Mouse (Mus musculus) olfactory bulb, adult 2 months (tissue): Measurements from ENCODE around the gene Apbb2. TPM values are rescaled to one million over a fixed set of nuclear protein-coding genes. Genes with fewer than 3 reads are reported as not detected.

ENCODE experiments used
- H3K27ac ChIP-seq: fragments of 200-500 bp; 2 replicates; pipeline ENCODE4 v1.5.1; 2012; ENCODE audit warnings: low read depth, low read length; ENCODE audit not compliant: insufficient read depth
- H3K4me1 ChIP-seq: fragments of 200-500 bp; 2 replicates; pipeline ENCODE4 v1.6.1; 2012; ENCODE audit warnings: low read length; ENCODE audit not compliant: control insufficient read depth, insufficient read depth
- H3K4me3 ChIP-seq: fragments of 200-500 bp; 2 replicates; pipeline ENCODE4 v1.5.1; 2012; ENCODE audit warnings: mild to moderate bottlenecking, low read depth, low read length, moderate library complexity; ENCODE audit not compliant: insufficient read depth
- CTCF ChIP-seq: fragments of 200-500 bp; IDR thresholded peaks from 2 replicates; pipeline ENCODE4 v1.5.1; 2012; ENCODE audit warnings: low read depth, mild to moderate bottlenecking, low read length, moderate library complexity; ENCODE audit not compliant: insufficient read depth
- POLR2A ChIP-seq: fragments of 200-500 bp; IDR thresholded peaks from 2 replicates; pipeline ENCODE4 v1.6.1; 2012; ENCODE audit warnings: mild to moderate bottlenecking, low read depth, low read length, moderate library complexity; ENCODE audit not compliant: insufficient read depth
- WGBS: fragments of 180-500 bp; shearing (Covaris S2); methylation state at CpG from one replicate; pipeline ENCODE4 v1.1.7; 2018; 5-methylcytosine and 5-hydroxymethylcytosine counted together
- polyA plus RNA-seq: library from polyadenylated mRNA; stranded (reverse); fragments of >200 nt; gene quantifications from 2 replicates; pipeline ENCODE4 v1.2.4, GENCODE M21; 2012; ENCODE audit warnings: low replicate concordance; ENCODE audit not compliant: missing spikeins, insufficient read depth, insufficient read length

The Apbb2 gene
- polyA plus RNA-seq, 1 experiment, result not detected

DNA sequence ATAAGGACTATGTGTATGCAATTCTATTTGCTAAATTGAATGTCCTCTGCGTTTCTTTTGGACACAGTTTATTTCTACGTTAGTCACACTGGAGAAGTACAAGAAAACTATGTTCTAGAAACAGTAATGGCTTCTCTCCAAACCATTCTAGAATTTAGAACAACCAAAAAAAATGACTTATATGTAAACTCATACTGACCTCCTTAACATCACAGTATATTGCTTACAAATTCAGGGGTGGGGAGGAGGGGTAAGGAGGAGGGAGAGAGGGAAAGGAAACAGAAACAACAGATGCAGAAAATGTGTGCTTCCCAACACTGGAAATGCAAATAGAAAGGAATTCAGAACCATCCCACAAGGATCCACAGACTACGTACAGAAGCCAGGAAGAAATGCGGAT is 11.4 kb downstream of the Apbb2 start:
- 94% methylated on average over 4 of the region's 4 CpGs for WGBS
- no peak overlapping the region for H3K4me3 ChIP-seq
- TF ChIP-seq CTCF, result no peak
- no peak for TF ChIP-seq POLR2A
- H3K27ac ChIP-seq, result no peak overlapping the region
- peaks cover 3% of the 10 kb centered on the region; the same call in 1 of the 2 replicates for H3K4me1 ChIP-seq

- TF ChIP-seq POLR2A (no peak), CTCF (no peak)
- 83% methylated on average over 11 of the region's 11 CpGs for WGBS
- Histone ChIP-seq H3K4me3 (no peak overlapping the region), H3K4me1 (peaks cover 3% of the 10 kb centered on the region; the same call in 1 of the 2 replicates), H3K27ac (no peak overlapping the region)
Observed at GRCm38 (mm10) chr5:66605636-66606035, 12.9 kb downstream of the Apbb2 start.

DNA sequence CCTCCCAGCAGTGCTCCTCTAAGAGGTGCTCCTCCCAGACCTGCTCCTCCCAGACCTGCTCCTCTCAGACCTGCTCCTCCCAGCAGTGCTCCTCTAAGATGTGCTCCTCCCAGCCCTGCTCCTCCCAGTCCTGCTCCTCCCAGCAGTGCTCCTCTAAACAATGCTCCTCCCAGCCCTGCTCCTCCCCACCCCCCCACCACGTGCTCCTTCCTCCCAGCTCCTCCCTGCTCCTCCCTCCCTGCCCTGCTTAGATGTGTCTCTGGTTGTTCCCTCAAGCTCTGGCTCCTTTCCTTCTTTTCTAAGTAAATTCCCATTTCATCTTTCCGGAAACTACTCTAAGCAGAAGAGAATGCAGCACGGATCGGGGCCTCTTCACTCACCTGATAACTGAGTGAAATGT is 14.2 kb downstream of the Apbb2 start:
- TF ChIP-seq POLR2A, result no peak
- no peak for TF ChIP-seq CTCF
- no peak overlapping the region for H3K4me3 ChIP-seq
- WGBS, result 80% methylated on average over 4 of the region's 4 CpGs
- H3K27ac ChIP-seq, result no peak overlapping the region
- peaks cover 3% of the 10 kb centered on the region; the same call in 1 of the 2 replicates for H3K4me1 ChIP-seq

DNA sequence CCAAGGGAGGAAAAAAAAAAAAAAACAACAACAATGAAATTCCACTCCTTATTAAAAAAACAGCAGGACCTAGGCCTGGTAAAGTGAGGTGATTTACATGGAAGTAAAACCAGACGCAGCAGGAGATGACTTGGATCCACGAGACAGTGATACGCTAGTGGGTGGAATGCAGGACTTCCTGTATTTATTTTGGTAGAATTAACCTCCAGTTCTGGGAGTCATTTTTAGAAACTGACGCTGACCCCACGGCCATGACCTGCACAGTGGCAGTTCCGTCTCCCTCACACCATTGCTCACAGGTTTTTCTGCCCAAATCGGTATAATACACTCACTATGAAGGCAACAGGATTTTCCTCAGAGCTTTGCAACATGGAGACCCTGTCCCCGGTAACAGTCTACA is 14.8 kb downstream of the Apbb2 start:
- H3K27ac ChIP-seq, result no peak overlapping the region
- H3K4me3 ChIP-seq, result no peak overlapping the region
- H3K4me1 ChIP-seq, result 0 out of 2 replicates have a peak, but pooled peaks cover 3% of the 10 kb centered on the region
- no peak for TF ChIP-seq POLR2A
- TF ChIP-seq CTCF, result no peak
- WGBS, result 78% methylated on average over 8 of the region's 8 CpGs

- TF ChIP-seq CTCF, result no peak
- TF ChIP-seq POLR2A, result no peak
- H3K4me3 ChIP-seq, result no peak overlapping the region
Observed at GRCm38 (mm10) chr5:66603223-66603622, 15.4 kb downstream of the Apbb2 start.

DNA sequence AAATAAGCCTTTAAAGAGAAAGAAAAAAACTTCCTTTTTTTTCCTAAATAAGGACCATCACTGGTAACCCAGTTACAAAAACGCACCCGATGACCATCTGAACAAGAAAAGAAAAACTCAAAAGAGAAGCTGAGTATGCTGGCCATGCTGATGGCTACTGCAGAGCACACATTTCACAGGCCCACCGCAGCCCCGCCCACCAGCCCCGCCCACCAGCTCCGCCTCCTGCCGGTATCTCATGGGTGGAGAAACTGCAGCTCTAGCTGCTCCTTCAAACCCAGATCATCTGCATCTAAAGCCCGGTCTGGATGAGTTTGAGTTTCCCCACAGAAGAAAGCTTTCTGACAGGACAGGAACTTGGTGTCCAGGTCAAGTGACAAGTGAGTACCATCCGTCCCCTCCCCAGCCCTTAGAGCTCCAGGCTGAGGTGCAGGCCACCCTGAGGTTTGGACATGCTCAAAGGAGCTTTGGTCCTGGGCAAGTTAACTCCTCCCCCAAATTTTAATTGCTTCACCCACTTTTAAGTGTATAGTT is 16.2 kb downstream of the Apbb2 start:
- Histone ChIP-seq H3K27ac (no peak overlapping the region), H3K4me1 (0 out of 2 replicates have a peak, but pooled peaks cover 3% of the 10 kb centered on the region), H3K4me3 (no peak overlapping the region)
- WGBS, result 37% methylated on average over 9 of the region's 9 CpGs
- TF ChIP-seq CTCF, result no peak
- TF ChIP-seq POLR2A, result no peak

More at GRCm38 (mm10) chr5:66603223-66603622, 15.4 kb downstream of the Apbb2 start:
- H3K4me1 ChIP-seq, result 0 out of 2 replicates have a peak, but pooled peaks cover 3% of the 10 kb centered on the region
- 59% methylated on average over 7 of the region's 7 CpGs for WGBS
- H3K27ac ChIP-seq, result no peak overlapping the region

DNA sequence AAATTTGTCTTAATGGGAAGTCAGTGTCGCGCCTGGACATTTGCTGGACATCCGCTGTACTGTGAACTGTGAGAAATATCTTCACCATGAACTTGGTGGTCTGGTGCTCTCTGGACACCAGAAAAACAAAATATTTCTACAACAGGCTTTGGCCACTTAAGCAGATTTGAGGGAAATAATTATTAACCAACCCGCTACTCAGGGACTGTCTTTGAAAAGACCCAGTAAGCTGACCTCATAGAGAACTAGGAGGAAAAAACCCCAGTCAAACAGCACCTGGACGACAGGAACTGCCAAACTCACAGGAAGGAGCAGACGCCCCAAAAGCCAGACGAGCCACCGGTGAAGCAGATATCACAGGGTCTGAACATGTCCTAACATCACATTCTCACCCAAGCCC is 18.2 kb downstream of the Apbb2 start:
- no peaks in the 10 kb centered on the region for H3K4me1 ChIP-seq
- H3K27ac ChIP-seq, result no peak overlapping the region
- no peak overlapping the region for H3K4me3 ChIP-seq
- 91% methylated on average over 8 of the region's 8 CpGs for WGBS
- no peak for TF ChIP-seq POLR2A
- no peak for TF ChIP-seq CTCF

- H3K4me3 ChIP-seq, result no peak overlapping the region
- H3K4me1 ChIP-seq, result no peaks in the 10 kb centered on the region
- no peak overlapping the region for H3K27ac ChIP-seq
- no peak for TF ChIP-seq CTCF
- TF ChIP-seq POLR2A, result no peak
- 94% methylated on average over 9 of the region's 9 CpGs for WGBS
Observed at GRCm38 (mm10) chr5:66599888-66600287, 18.7 kb downstream of the Apbb2 start.

- H3K4me3 ChIP-seq, result no peak overlapping the region
- no peak overlapping the region for H3K27ac ChIP-seq
- TF ChIP-seq POLR2A, result no peak
- TF ChIP-seq CTCF, result no peak
- WGBS, result 82% methylated on average over 3 of the region's 3 CpGs
- no peaks in the 10 kb centered on the region for H3K4me1 ChIP-seq
Observed at GRCm38 (mm10) chr5:66596296-66596695, 22.3 kb downstream of the Apbb2 start.

DNA sequence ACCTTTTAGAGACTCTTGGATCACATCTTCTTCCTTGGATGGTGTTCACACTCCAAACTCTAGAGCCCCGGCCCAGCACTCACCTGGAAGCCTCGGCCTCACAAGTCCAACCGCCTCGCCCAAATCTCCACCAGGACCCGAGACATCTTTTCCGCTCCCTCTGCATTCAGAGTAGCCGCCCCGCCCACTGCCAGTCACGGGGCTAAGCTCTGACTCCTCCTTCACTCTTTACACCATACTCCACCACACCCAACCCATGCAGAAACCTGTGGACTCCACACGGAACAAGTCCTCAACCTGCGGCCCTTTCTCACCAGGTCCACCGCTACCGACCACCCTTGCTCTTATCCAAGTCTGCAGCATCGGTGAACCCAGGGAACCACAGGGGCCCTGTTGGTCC is 23.7 kb downstream of the Apbb2 start:
- Histone ChIP-seq H3K4me3 (no peak overlapping the region), H3K27ac (no peak overlapping the region), H3K4me1 (no peaks in the 10 kb centered on the region)
- TF ChIP-seq CTCF (no peak), POLR2A (no peak)
- 89% methylated on average over 14 of the region's 14 CpGs for WGBS
